Mouse (Mus musculus) spleen, postnatal 10 days (tissue): ENCODE measurements at regions not wholly inside any gene's neighbourhood (a gene's known extent, or its start where the extent isn't known, plus 50 kb on each side); places are given as distances from the start of the nearest gene placed in this dataset.

Experiments
- DNase-seq, 2 experiments: peaks; one replicate each; pipeline ENCODE4 v3.0.0; 2021 to 2022; ENCODE audit warnings: low spot score in 2 of 2

GRCm38 (mm10) chr8:8774496-8775015 is 84.2 kb upstream of the Arglu1 start:
- DNase-seq = no peak

GRCm38 (mm10) chr8:8772424-8772823 is 82.1 kb upstream of the Arglu1 start:
- no peak for DNase-seq

- no peak for DNase-seq
These were observed 80.1 kb upstream of the Arglu1 start for GRCm38 (mm10) chr8:8770397-8770796.

GRCm38 (mm10) chr8:8762354-8762753 is 72.0 kb upstream of the Arglu1 start:
- DNase-seq = no peak

- no peak for DNase-seq
These were observed 68.0 kb upstream of the Arglu1 start for GRCm38 (mm10) chr8:8758283-8758682.

GRCm38 (mm10) chr8:8751208-8751607 is 60.9 kb upstream of the Arglu1 start:
- no peak for DNase-seq

- no peak for DNase-seq
These were observed 56.4 kb upstream of the Arglu1 start for GRCm38 (mm10) chr8:8746691-8747090.

GRCm38 (mm10) chr8:8745615-8746285 is 55.4 kb upstream of the Arglu1 start:
- no peak for DNase-seq
